Mouse (Mus musculus) ES-CJ7 (cell line): ENCODE measurements around the gene Zfp747.

Source experiments
- DNase-seq: peaks from one replicate; pipeline ENCODE4 v3.0.0; 2011; ENCODE audit warnings: low read depth, low spot score

Gene Zfp747

DNA sequence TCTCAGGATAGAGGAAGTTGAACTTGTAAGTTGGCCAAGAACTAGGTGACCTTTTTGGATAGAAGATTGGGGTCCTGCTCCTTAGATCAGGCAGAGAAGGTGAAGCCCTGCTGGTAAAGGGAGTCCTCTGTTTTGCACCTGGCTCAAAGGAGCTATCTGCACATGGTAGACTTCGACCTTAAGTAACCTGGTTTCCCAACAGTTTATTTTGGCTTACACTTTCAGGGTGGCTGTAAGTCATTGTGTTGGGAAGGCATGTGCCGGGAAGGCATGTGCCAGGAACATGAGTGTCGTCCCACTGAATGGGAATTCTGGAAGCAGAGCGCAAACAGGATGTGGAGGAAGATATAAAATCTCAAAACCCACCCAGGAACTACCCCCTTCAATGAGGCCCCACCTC, 40.2 kb downstream of the Zfp747 start:
- no peak for DNase-seq

DNA sequence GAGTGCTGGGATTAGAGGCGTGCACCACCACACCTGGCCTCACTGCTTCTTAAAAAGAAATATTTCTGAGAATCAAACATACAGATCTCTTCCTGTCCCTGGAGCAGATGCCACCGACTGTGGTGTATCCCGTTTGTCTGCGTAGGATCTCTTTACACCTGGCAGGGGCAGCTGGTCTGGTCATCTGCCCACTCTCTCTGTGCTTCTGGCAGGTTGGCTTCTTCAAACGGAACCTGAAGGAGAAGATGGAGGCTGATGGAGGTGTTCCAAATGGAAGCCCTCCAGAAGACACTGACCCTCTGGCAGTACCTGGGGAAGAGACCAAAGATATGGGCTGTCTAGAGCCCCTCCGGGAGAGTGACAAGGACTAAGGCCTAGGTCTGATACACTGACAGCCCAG, 42.6 kb downstream of the Zfp747 start:
- DNase-seq: no peak

DNA sequence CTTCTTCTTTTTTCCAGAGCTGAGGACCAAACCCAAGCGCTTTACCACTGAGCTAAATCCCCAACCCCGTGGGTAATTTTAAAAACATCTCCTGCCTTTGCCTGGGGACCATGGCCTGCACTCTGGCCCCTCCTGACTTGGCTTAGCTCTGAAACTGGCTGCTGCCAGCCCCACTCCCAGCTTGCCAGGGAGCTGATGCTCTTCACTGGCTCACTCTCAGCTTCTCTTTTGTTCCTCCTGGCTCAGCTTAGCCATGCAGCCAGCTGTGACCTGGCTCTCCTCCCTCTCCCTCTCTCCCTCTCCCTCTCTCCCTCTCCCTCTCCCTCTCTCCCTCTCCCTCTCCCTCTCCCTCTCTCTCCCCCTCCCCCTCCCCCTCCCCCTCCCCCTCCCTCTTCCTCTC, 49.2 kb downstream of the Zfp747 start:
- no peak for DNase-seq

DNA sequence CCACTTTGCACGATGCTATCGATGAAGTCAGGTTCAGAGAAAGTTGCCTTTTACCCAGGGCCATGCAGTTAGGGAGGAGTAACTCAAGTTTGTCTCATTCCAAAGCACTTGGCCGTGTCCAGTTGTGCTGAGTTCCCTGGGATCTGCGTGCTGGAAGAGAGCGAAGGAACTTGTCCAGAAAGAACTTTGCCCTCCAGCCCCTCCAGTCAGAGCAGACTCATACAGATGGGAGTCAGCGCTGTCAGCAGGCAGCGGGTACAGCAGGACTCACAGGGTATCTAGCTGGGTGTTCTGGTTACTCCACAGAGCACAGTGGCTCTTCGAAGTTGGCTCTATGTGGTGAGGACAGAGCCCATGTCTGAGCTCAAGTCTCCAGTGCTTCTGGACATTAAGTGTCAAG, 50.3 kb downstream of the Zfp747 start:
- no peak for DNase-seq

DNA sequence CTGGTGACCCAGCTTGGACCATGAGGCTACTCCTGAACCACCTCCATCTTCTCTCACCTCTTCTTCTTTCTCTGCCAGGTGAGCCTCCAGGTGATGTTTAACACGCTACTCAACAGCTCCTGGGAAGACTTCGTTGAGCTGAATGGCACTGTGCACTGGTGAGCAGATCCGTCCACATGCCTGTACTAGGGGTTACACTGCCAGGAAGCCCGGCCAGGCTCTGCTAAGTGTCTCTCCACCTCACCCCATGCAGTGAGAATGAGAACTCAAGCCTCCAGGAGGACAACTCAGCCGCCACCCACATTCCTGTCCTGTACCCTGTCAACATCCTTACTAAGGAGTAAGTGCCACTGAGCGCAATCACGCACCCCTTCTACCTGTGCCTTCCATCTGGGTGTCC, 50.9 kb downstream of the Zfp747 start:
- no peak for DNase-seq
